Mouse (Mus musculus) small intestine, adult 2 months (tissue): ENCODE measurements around the gene Lrp2.

ENCODE experiments used
- CTCF ChIP-seq: fragments of 200-500 bp; IDR thresholded peaks from 2 replicates; pipeline ENCODE4 v1.5.1; 2012; ENCODE audit warnings: low read depth, mild to moderate bottlenecking, control low read depth, inconsistent platforms, low read length, moderate library complexity, mixed read lengths; ENCODE audit not compliant: insufficient replicate concordance, insufficient read length; ENCODE audit errors: extremely low read depth
- POLR2A ChIP-seq: fragments of 200-500 bp; IDR thresholded peaks from 2 replicates; pipeline ENCODE4 v1.6.1; 2012; ENCODE audit warnings: low read depth, mild to moderate bottlenecking, control low read depth, inconsistent platforms, low read length, moderate library complexity

- TF ChIP-seq POLR2A (no peak), CTCF (no peak)
These were observed 106.0 kb downstream of the Lrp2 start for GRCm38 (mm10) chr2:69479859-69480258.
